In genomic region chr13:48664916-48665655, GRCm38 (mm10) we compare ENCODE assay signal across 12 mouse cellular contexts. TPM values are rescaled to one million over a fixed set of nuclear protein-coding genes. Genes with fewer than 3 reads are reported as not detected.
DNase-seq lines count a peak whose midpoint lies in the region; ATAC-seq and TF ChIP-seq lines count a peak whose summit lies in the region.
"Had no signal": no experiment of that assay in that cellular context is flagged by ENCODE, and none has a peak within 500 bp of the region (broad histone marks: within the 10 kb centered on the region; RNA-seq: fewer than 3 reads in every experiment).

No protein-coding gene starts in this region.

- no peak for ATAC-seq in forebrain, embryonic 16.5 days
- ATAC-seq in midbrain, embryonic 16.5 days: no peak
- ATAC-seq in stomach, embryonic 16.5 days (ENCODE audit: insufficient read depth, low FRiP score): no peak
- ATAC-seq in liver, postnatal 0 days: no peak
- ATAC-seq: lung, postnatal 0 days had no signal

- no peak overlapping the region for H3K4me2 ChIP-seq in forebrain, embryonic 16.5 days (ENCODE audit: low read length)
- no peak overlapping the region for H3K4me2 ChIP-seq in midbrain, embryonic 16.5 days (ENCODE audit: low read length)
- peak overlapping the region; percentile 63 for H3K4me2 ChIP-seq in stomach, embryonic 16.5 days (ENCODE audit: low read depth, low read length)
- no peak overlapping the region for H3K4me2 ChIP-seq in liver, postnatal 0 days (ENCODE audit: low read depth, low read length)

- H3K9ac ChIP-seq in forebrain, embryonic 16.5 days (replicated peaks; ENCODE audit: low read depth, low read length): no peak overlapping the region
- no peak overlapping the region for H3K9ac ChIP-seq in midbrain, embryonic 16.5 days (ENCODE audit: low read depth, low read length)
- peak overlapping the region; percentile 87 for H3K9ac ChIP-seq in stomach, embryonic 16.5 days (ENCODE audit: low read length)
- H3K9ac ChIP-seq in liver, postnatal 0 days (replicated peaks): no peak overlapping the region

- no peak for TF ChIP-seq CTCF in liver, postnatal 0 days (IDR thresholded peaks at IDR 0.05; ENCODE audit: low read depth)

- H3K36me3 ChIP-seq in forebrain, embryonic 10.5 days (replicated peaks): no peaks in the 10 kb centered on the region
- no peaks in the 10 kb centered on the region for H3K36me3 ChIP-seq in forebrain, embryonic 16.5 days (ENCODE audit: control insufficient read depth, insufficient read depth)
- H3K36me3 ChIP-seq in midbrain, embryonic 10.5 days: no peaks in the 10 kb centered on the region
- no peaks in the 10 kb centered on the region for H3K36me3 ChIP-seq in midbrain, embryonic 16.5 days (ENCODE audit: control insufficient read depth, insufficient read depth, low read length)
- H3K36me3 ChIP-seq in limb, embryonic 10.5 days: no peaks in the 10 kb centered on the region
- H3K36me3 ChIP-seq in stomach, embryonic 16.5 days (ENCODE audit: control insufficient read depth, insufficient read depth, low read length): no peaks in the 10 kb centered on the region
- H3K36me3 ChIP-seq in liver, postnatal 0 days (replicated peaks; ENCODE audit: insufficient read depth, low read length): no peaks in the 10 kb centered on the region

- H3K27me3 ChIP-seq in forebrain, embryonic 10.5 days (ENCODE audit: poor library complexity, severe bottlenecking): peaks cover 100% of the 10 kb centered on the region
- H3K27me3 ChIP-seq in forebrain, embryonic 16.5 days (replicated peaks; ENCODE audit: control insufficient read depth, insufficient read depth, low read length): peaks cover 68% of the 10 kb centered on the region
- H3K27me3 ChIP-seq in midbrain, embryonic 10.5 days (ENCODE audit: low read depth, poor library complexity, severe bottlenecking): peaks cover 100% of the 10 kb centered on the region
- H3K27me3 ChIP-seq in midbrain, embryonic 16.5 days (ENCODE audit: control insufficient read depth, insufficient read depth, low read depth, low read length): peaks cover 42% of the 10 kb centered on the region
- peaks cover 100% of the 10 kb centered on the region for H3K27me3 ChIP-seq in limb, embryonic 10.5 days (ENCODE audit: low read depth, poor library complexity, severe bottlenecking)
- peaks cover 52% of the 10 kb centered on the region for H3K27me3 ChIP-seq in stomach, embryonic 16.5 days (ENCODE audit: control insufficient read depth, insufficient read depth, low read length)
- H3K27me3 ChIP-seq in liver, postnatal 0 days (ENCODE audit: insufficient read depth, low read length): peaks cover 98% of the 10 kb centered on the region

- WGBS in forebrain, embryonic 10.5 days: under 1% methylated on average over 39 of the region's 39 CpGs
- WGBS in forebrain, embryonic 16.5 days: under 1% methylated on average over 39 of the region's 39 CpGs
- WGBS in midbrain, embryonic 10.5 days: under 1% methylated on average over 39 of the region's 39 CpGs
- WGBS in midbrain, embryonic 16.5 days: 2% methylated on average over 39 of the region's 39 CpGs
- 2% methylated on average over 39 of the region's 39 CpGs for WGBS in limb, embryonic 10.5 days
- WGBS in stomach, embryonic 16.5 days: 2% methylated on average over 39 of the region's 39 CpGs
- 6% methylated on average over 39 of the region's 39 CpGs for WGBS in liver, postnatal 0 days (ENCODE audit: insufficient replicate concordance)

- no peaks in the 10 kb centered on the region for H3K9me3 ChIP-seq in forebrain, embryonic 10.5 days
- H3K9me3 ChIP-seq in forebrain, embryonic 16.5 days (ENCODE audit: control insufficient read depth, low read length): no peaks in the 10 kb centered on the region
- H3K9me3 ChIP-seq in midbrain, embryonic 10.5 days (replicated peaks): no peaks in the 10 kb centered on the region
- no peaks in the 10 kb centered on the region for H3K9me3 ChIP-seq in midbrain, embryonic 16.5 days (replicated peaks; ENCODE audit: control insufficient read depth, low read length, poor library complexity, severe bottlenecking)
- H3K9me3 ChIP-seq in limb, embryonic 10.5 days (replicated peaks): no peaks in the 10 kb centered on the region
- H3K9me3 ChIP-seq in stomach, embryonic 16.5 days (replicated peaks; ENCODE audit: control insufficient read depth, low read length): no peaks in the 10 kb centered on the region
- H3K9me3 ChIP-seq in liver, postnatal 0 days (ENCODE audit: low read length): no peaks in the 10 kb centered on the region

- intact Hi-C loops in gastrocnemius, postnatal 14 days (cut with DNase I; ENCODE audit: low total_unique reads): no loop called here

- H3K4me1 ChIP-seq in forebrain, embryonic 10.5 days: peaks cover 55% of the 10 kb centered on the region
- peaks cover 36% of the 10 kb centered on the region for H3K4me1 ChIP-seq in forebrain, embryonic 16.5 days (replicated peaks; ENCODE audit: control insufficient read depth, insufficient read depth, low read length)
- H3K4me1 ChIP-seq in midbrain, embryonic 10.5 days: peaks cover 43% of the 10 kb centered on the region
- H3K4me1 ChIP-seq in midbrain, embryonic 16.5 days (ENCODE audit: control insufficient read depth, insufficient read depth, low read length): peaks cover 15% of the 10 kb centered on the region
- peaks cover 52% of the 10 kb centered on the region for H3K4me1 ChIP-seq in limb, embryonic 10.5 days
- H3K4me1 ChIP-seq in stomach, embryonic 16.5 days (ENCODE audit: control insufficient read depth, insufficient read depth, low read length): peaks cover 29% of the 10 kb centered on the region
- peaks cover 8% of the 10 kb centered on the region for H3K4me1 ChIP-seq in liver, postnatal 0 days (ENCODE audit: insufficient read depth)

- H3K27ac ChIP-seq in forebrain, embryonic 10.5 days: no peak overlapping the region
- H3K27ac ChIP-seq in forebrain, embryonic 16.5 days (ENCODE audit: low read length): no peak overlapping the region
- no peak overlapping the region for H3K27ac ChIP-seq in midbrain, embryonic 10.5 days (replicated peaks)
- H3K27ac ChIP-seq in midbrain, embryonic 16.5 days (ENCODE audit: low read length): no peak overlapping the region
- H3K27ac ChIP-seq in limb, embryonic 10.5 days: no peak overlapping the region
- peak overlapping the region; percentile 12 for H3K27ac ChIP-seq in stomach, embryonic 16.5 days (ENCODE audit: low read length)
- H3K27ac ChIP-seq in liver, postnatal 0 days (ENCODE audit: low read depth): no peak overlapping the region

- H3K4me3 ChIP-seq in forebrain, embryonic 10.5 days: 0 out of 2 replicates have a peak overlapping the region, but pooled peaks have one; percentile 4
- no peak overlapping the region for H3K4me3 ChIP-seq in forebrain, embryonic 16.5 days (replicated peaks; ENCODE audit: low read length)
- peak overlapping the region; percentile 32 for H3K4me3 ChIP-seq in midbrain, embryonic 10.5 days
- no peak overlapping the region for H3K4me3 ChIP-seq in midbrain, embryonic 16.5 days (ENCODE audit: low read depth, low read length)
- no peak overlapping the region for H3K4me3 ChIP-seq in limb, embryonic 10.5 days
- peak overlapping the region; percentile 71 for H3K4me3 ChIP-seq in stomach, embryonic 16.5 days (replicated peaks; ENCODE audit: low read length)
- H3K4me3 ChIP-seq in liver, postnatal 0 days (ENCODE audit: low read depth, low read length): no peak overlapping the region

- TF ChIP-seq EP300 in liver, postnatal 0 days (IDR thresholded peaks at IDR 0.05; ENCODE audit: low read depth): no peak

- peak; percentile 49 for DNase-seq in forebrain, embryonic 10.5 days (ENCODE audit: extremely low spot score, low spot score)
- peak; percentile 59 for DNase-seq in midbrain, embryonic 10.5 days (ENCODE audit: low spot score)
- DNase-seq in limb, embryonic 10.5 days (ENCODE audit: low spot score): peak; percentile 73
- no peak for DNase-seq in gastrocnemius, postnatal 14 days
- DNase-seq in liver, postnatal 0 days: no peak
- DNase-seq: cerebellum, postnatal 36 days had no signal

RNA-seq across cellular contexts. Expression of gene Barx1, which starts 2.3 kb away (rescaled TPM):
- 0.66 and 1.3 TPM in 2 replicates for polyA plus RNA-seq in forebrain, embryonic 10.5 days (2016; fragmentation: Nextera tagmentation; extraction: Ambion mirVana)
- not detected in 2 replicates for polyA plus RNA-seq in forebrain, embryonic 16.5 days (2015; fragmentation: Nextera tagmentation; extraction: Ambion mirVana)
- polyA plus RNA-seq in midbrain, embryonic 10.5 days (2016; fragmentation: Nextera tagmentation; extraction: Ambion mirVana): 0.21 and 0.84 TPM in 2 replicates
- not detected in 2 replicates for polyA plus RNA-seq in midbrain, embryonic 16.5 days (2015; fragmentation: Nextera tagmentation; extraction: Ambion mirVana)
- polyA plus RNA-seq in limb, embryonic 10.5 days (2016; fragmentation: Nextera tagmentation; extraction: Ambion mirVana): 0.16 and 4.1 TPM in 2 replicates
- polyA plus RNA-seq in stomach, embryonic 16.5 days (2015; fragmentation: Nextera tagmentation; extraction: Ambion mirVana): 47.1 and 58.4 TPM in 2 replicates
- not detected for total RNA-seq in gastrocnemius, postnatal 14 days (2021)
- polyA plus RNA-seq in liver, postnatal 0 days (2015; fragmentation: Nextera tagmentation; extraction: Ambion mirVana): 0.25 and 0.37 TPM in 2 replicates
- total RNA-seq: gastrocnemius, adult 18-20 months; layer of hippocampus, postnatal 25 days had no signal
- polyA plus RNA-seq: lung, postnatal 0 days had no signal

RNA-seq across cellular contexts. Expression of gene Ptpdc1, which starts 39.6 kb away (rescaled TPM):
- 7.1 and 8.2 TPM in 2 replicates for polyA plus RNA-seq in forebrain, embryonic 10.5 days (2016; fragmentation: Nextera tagmentation; extraction: Ambion mirVana)
- 16.5 and 18.8 TPM in 2 replicates for polyA plus RNA-seq in forebrain, embryonic 16.5 days (2015; fragmentation: Nextera tagmentation; extraction: Ambion mirVana)
- polyA plus RNA-seq in midbrain, embryonic 10.5 days (2016; fragmentation: Nextera tagmentation; extraction: Ambion mirVana): 11.0 and 13.8 TPM in 2 replicates
- 18.8 and 20.3 TPM in 2 replicates for polyA plus RNA-seq in midbrain, embryonic 16.5 days (2015; fragmentation: Nextera tagmentation; extraction: Ambion mirVana)
- 6.0 and 10.9 TPM in 2 replicates for polyA plus RNA-seq in limb, embryonic 10.5 days (2016; fragmentation: Nextera tagmentation; extraction: Ambion mirVana)
- polyA plus RNA-seq in stomach, embryonic 16.5 days (2015; fragmentation: Nextera tagmentation; extraction: Ambion mirVana): 8.5 and 9.3 TPM in 2 replicates
- 1 to 10 TPM; 4.9 to 7.0 TPM for total RNA-seq in gastrocnemius, postnatal 14 days (2021)
- polyA plus RNA-seq in liver, postnatal 0 days (2015; fragmentation: Nextera tagmentation; extraction: Ambion mirVana): 0.56 and 0.58 TPM in 2 replicates

Comparison
In these comparisons a context has a peak if more than half of its experiments do, and no peak if none do; other contexts are left out.
1. H3K4me3 ChIP-seq: peak in forebrain, embryonic 10.5 days (single experiment), midbrain, embryonic 10.5 days (single experiment) and stomach, embryonic 16.5 days (single experiment); none in forebrain, embryonic 16.5 days (single experiment), midbrain, embryonic 16.5 days (single experiment), limb, embryonic 10.5 days (single experiment) and liver, postnatal 0 days (single experiment).
2. DNase-seq: peak in forebrain, embryonic 10.5 days (single experiment), midbrain, embryonic 10.5 days (single experiment) and limb, embryonic 10.5 days (single experiment); none in gastrocnemius, postnatal 14 days (single experiment) and liver, postnatal 0 days (single experiment).